In the genomic region with DNA sequence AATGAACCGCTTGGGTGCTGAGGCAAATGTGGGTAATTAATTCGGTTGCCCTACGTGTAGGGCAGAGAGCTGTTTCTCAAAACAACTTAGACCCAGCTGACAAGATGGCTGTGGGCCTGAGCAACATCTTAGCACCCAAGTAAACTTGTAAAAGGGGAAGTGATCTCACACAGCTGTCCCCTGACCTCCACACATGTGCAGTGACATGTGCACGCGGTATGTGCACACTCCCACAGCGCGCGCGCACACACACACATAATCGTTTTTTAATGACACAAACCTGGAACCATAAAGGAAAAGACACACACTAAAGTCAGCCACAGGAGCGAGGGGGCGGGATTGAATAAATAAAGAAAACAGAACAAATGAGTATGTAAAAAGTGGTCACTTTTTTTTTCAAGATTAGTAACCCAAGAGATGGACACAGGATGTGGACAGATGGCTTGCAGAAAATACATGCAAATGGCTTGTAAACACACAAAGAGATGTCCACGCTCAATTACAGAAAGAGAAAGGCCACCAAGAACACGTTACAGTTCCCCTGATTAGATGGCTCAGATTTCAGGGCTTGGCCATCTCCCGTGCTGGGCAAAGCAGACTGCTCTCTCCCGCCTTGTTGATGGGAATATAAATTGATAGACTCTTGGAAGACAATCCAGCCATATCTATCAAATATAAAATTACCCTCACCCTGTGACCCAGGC, we compare ENCODE assay signal across 30 mouse cellular contexts. TPM values are rescaled to one million over a fixed set of nuclear protein-coding genes. Genes with fewer than 3 reads are reported as not detected.
DNase-seq lines count a peak whose midpoint lies in the region; ATAC-seq and TF ChIP-seq lines count a peak whose summit lies in the region.
"Had no signal": no experiment of that assay in that cellular context is flagged by ENCODE, and none has a peak within 500 bp of the region (broad histone marks: within the 10 kb centered on the region; RNA-seq: fewer than 3 reads in every experiment).

No protein-coding gene starts in this region.

- peaks cover 5% of the 10 kb centered on the region; the same call in 1 of the 2 replicates for H3K9me3 ChIP-seq in forebrain, embryonic 10.5 days
- H3K9me3 ChIP-seq in forebrain, postnatal 0 days (ENCODE audit: low read length) = no peaks in the 10 kb centered on the region
- no peaks in the 10 kb centered on the region for H3K9me3 ChIP-seq in midbrain, embryonic 11.5 days (ENCODE audit: control insufficient read depth, low read length)
- no peaks in the 10 kb centered on the region for H3K9me3 ChIP-seq in midbrain, embryonic 13.5 days
- H3K9me3 ChIP-seq: limb, embryonic 10.5 days; limb, embryonic 15.5 days; neural tube, embryonic 13.5 days had no signal

- no peak overlapping the region for H3K4me2 ChIP-seq in forebrain, postnatal 0 days (ENCODE audit: low read depth)
- H3K4me2 ChIP-seq in midbrain, embryonic 11.5 days = no peak overlapping the region
- H3K4me2 ChIP-seq in midbrain, embryonic 13.5 days (replicated peaks) = no peak overlapping the region
- H3K4me2 ChIP-seq: heart, embryonic 13.5 days; limb, embryonic 15.5 days; liver, embryonic 13.5 days; neural tube, embryonic 13.5 days had no signal

- peaks cover 42% of the 10 kb centered on the region for H3K4me1 ChIP-seq in forebrain, embryonic 10.5 days
- H3K4me1 ChIP-seq in forebrain, postnatal 0 days (ENCODE audit: insufficient read depth) = peaks cover 8% of the 10 kb centered on the region; the same call in 1 of the 2 replicates
- H3K4me1 ChIP-seq in midbrain, embryonic 11.5 days (ENCODE audit: control insufficient read depth, insufficient read depth, low read length) = peaks cover 12% of the 10 kb centered on the region
- H3K4me1 ChIP-seq in midbrain, embryonic 13.5 days (replicated peaks) = peaks cover 25% of the 10 kb centered on the region

- no peaks in the 10 kb centered on the region for H3K36me3 ChIP-seq in forebrain, embryonic 10.5 days (replicated peaks)
- no peaks in the 10 kb centered on the region for H3K36me3 ChIP-seq in forebrain, postnatal 0 days (ENCODE audit: insufficient read depth)
- H3K36me3 ChIP-seq in midbrain, embryonic 11.5 days (ENCODE audit: control insufficient read depth, insufficient read depth, low read length) = no peaks in the 10 kb centered on the region
- H3K36me3 ChIP-seq in midbrain, embryonic 13.5 days = no peaks in the 10 kb centered on the region
- H3K36me3 ChIP-seq: heart, embryonic 13.5 days; limb, embryonic 10.5 days; limb, embryonic 15.5 days; liver, embryonic 13.5 days; neural tube, embryonic 13.5 days had no signal

- 86% methylated on average over 16 of the region's 16 CpGs for WGBS in forebrain, embryonic 10.5 days
- WGBS in forebrain, postnatal 0 days = 58% methylated on average over 16 of the region's 16 CpGs
- 84% methylated on average over 16 of the region's 16 CpGs for WGBS in midbrain, embryonic 11.5 days
- WGBS in midbrain, embryonic 13.5 days = 69% methylated on average over 16 of the region's 16 CpGs

- no peak for DNase-seq in forebrain, embryonic 10.5 days (ENCODE audit: extremely low spot score, low spot score)
- no peak for DNase-seq in forebrain, postnatal 0 days
- DNase-seq in midbrain, embryonic 11.5 days (ENCODE audit: low spot score, missing footprints) = peak; percentile 83
- no peak for DNase-seq in kidney, adult 8-10 months
- no peak for DNase-seq in urinary bladder, adult 2 months (ENCODE audit: low spot score)
- DNase-seq: adrenal gland, postnatal 25 days; cerebellum, adult 18-20 months; cerebellum, postnatal 10 days; heart, postnatal 10 days; kidney, adult 11 months; kidney, postnatal 4 days; layer of hippocampus, postnatal 36 days; liver, embryonic 13.5 days; lung, adult 2 months; lung, postnatal 10 days; right cerebral cortex, postnatal 25 days; thymus, adult 18-20 months; thymus, postnatal 25 days had no signal

- TF ChIP-seq CTCF in forebrain, postnatal 0 days (IDR thresholded peaks at IDR 0.05; ENCODE audit: low read depth) = no peak

- H3K27me3 ChIP-seq in forebrain, embryonic 10.5 days (ENCODE audit: poor library complexity, severe bottlenecking) = 0 out of 2 replicates have a peak, but pooled peaks cover under 1% of the 10 kb centered on the region
- no peaks in the 10 kb centered on the region for H3K27me3 ChIP-seq in forebrain, postnatal 0 days (ENCODE audit: insufficient read depth, low read length)
- H3K27me3 ChIP-seq in midbrain, embryonic 11.5 days (ENCODE audit: control insufficient read depth, insufficient read depth, low read length) = no peaks in the 10 kb centered on the region
- H3K27me3 ChIP-seq in midbrain, embryonic 13.5 days = 0 out of 2 replicates have a peak, but pooled peaks cover 3% of the 10 kb centered on the region
- H3K27me3 ChIP-seq: limb, embryonic 15.5 days; liver, embryonic 13.5 days had no signal

- H3K27ac ChIP-seq in forebrain, embryonic 10.5 days = 0 out of 2 replicates have a peak overlapping the region, but pooled peaks have one; percentile 20
- no peak overlapping the region for H3K27ac ChIP-seq in forebrain, postnatal 0 days (ENCODE audit: low read depth, low read length)
- no peak overlapping the region for H3K27ac ChIP-seq in midbrain, embryonic 11.5 days (ENCODE audit: low read depth, low read length)
- H3K27ac ChIP-seq in midbrain, embryonic 13.5 days = no peak overlapping the region; the same call in 1 of the 2 replicates
- H3K27ac ChIP-seq: heart, embryonic 13.5 days; kidney, postnatal 0 days; limb, embryonic 10.5 days; limb, embryonic 15.5 days; liver, embryonic 13.5 days; macrophage; neural tube, embryonic 13.5 days had no signal

- ATAC-seq in forebrain, postnatal 0 days = no peak
- no peak for ATAC-seq in midbrain, embryonic 11.5 days (ENCODE audit: low FRiP score)
- no peak for ATAC-seq in midbrain, embryonic 13.5 days
- ATAC-seq in common myeloid progenitor, adult 5-6 weeks (replicated peaks; ENCODE audit: low read depth, poor library complexity, severe bottlenecking) = 0 out of 2 replicates have a peak, but pooled peaks have one; percentile 35
- ATAC-seq in granulocyte monocyte progenitor cell, adult 5-6 weeks (replicated peaks; ENCODE audit: poor library complexity, severe bottlenecking) = peak; percentile 62
- ATAC-seq: inflammation-experienced regulatory T-cells, adult 6 months; midbrain, embryonic 16.5 days had no signal

- H3K4me3 ChIP-seq in forebrain, embryonic 10.5 days = no peak overlapping the region
- H3K4me3 ChIP-seq in forebrain, postnatal 0 days (ENCODE audit: low read depth, low read length) = no peak overlapping the region
- H3K4me3 ChIP-seq in midbrain, embryonic 11.5 days (ENCODE audit: low read depth, low read length) = no peak overlapping the region
- no peak overlapping the region for H3K4me3 ChIP-seq in midbrain, embryonic 13.5 days (replicated peaks)
- H3K4me3 ChIP-seq: heart, embryonic 13.5 days; limb, embryonic 10.5 days; limb, embryonic 15.5 days; liver, embryonic 13.5 days; neural tube, embryonic 13.5 days had no signal

- no peak overlapping the region for H3K9ac ChIP-seq in forebrain, postnatal 0 days
- no peak overlapping the region for H3K9ac ChIP-seq in midbrain, embryonic 11.5 days (ENCODE audit: low read length)
- H3K9ac ChIP-seq in midbrain, embryonic 13.5 days (replicated peaks) = no peak overlapping the region
- H3K9ac ChIP-seq: heart, embryonic 13.5 days; limb, embryonic 15.5 days; liver, embryonic 13.5 days; neural tube, embryonic 13.5 days had no signal

RNA-seq across cellular contexts. Expression of gene Lrp8, which starts 29.8 kb away (rescaled TPM):
- polyA plus RNA-seq in forebrain, embryonic 10.5 days (2016; fragmentation: Nextera tagmentation; extraction: Ambion mirVana) = 11.2 and 11.3 TPM in 2 replicates
- total RNA-seq in forebrain, postnatal 0 days (2014; rRNA removed) = 60.7 and 90.2 TPM in 2 replicates
- 21.9 and 38.3 TPM in 2 replicates for polyA plus RNA-seq in forebrain, postnatal 0 days (2015; fragmentation: Nextera tagmentation; extraction: Ambion mirVana)
- 21.3 and 21.4 TPM in 2 replicates for polyA plus RNA-seq in midbrain, embryonic 11.5 days (2014; fragmentation: Nextera tagmentation; extraction: Ambion mirVana)
- 39.2 and 50.0 TPM in 2 replicates for polyA plus RNA-seq in midbrain, embryonic 13.5 days (2015; fragmentation: Nextera tagmentation; extraction: Ambion mirVana)
- 7.4 and 10.4 TPM in 2 replicates for total RNA-seq in common myeloid progenitor, adult 5-6 weeks (2017)
- total RNA-seq in granulocyte monocyte progenitor cell, adult 5-6 weeks (2014; fragmentation: Nextera tagmentation) = 12.8 and 19.7 TPM in 2 replicates
- total RNA-seq in granulocyte monocyte progenitor cell, adult 5-6 weeks (2017) = 16.5 and 18.7 TPM in 2 replicates
- 0.61 and 0.66 TPM in 2 replicates for polyA plus RNA-seq in urinary bladder, adult 2 months (2012; rRNA removed)
- total RNA-seq: gastrocnemius, adult 8-10 months had no signal

Comparison
In these comparisons a context has a peak if more than half of its experiments do, and no peak if none do; other contexts are left out.
1. ATAC-seq: peak in common myeloid progenitor, adult 5-6 weeks (single experiment) and granulocyte monocyte progenitor cell, adult 5-6 weeks (single experiment); none in forebrain, postnatal 0 days (single experiment), midbrain, embryonic 11.5 days (single experiment) and midbrain, embryonic 13.5 days (single experiment).